Mouse (Mus musculus) large intestine, adult 2 months (tissue): ENCODE data around the gene Ccnj. TPM values are rescaled to one million over a fixed set of nuclear protein-coding genes. Genes with fewer than 3 reads are reported as not detected.

ENCODE experiments used
- DNase-seq: peaks from one replicate; pipeline ENCODE4 v3.0.0-alpha.2; 2012; ENCODE audit warnings: low read depth, low spot score
- WGBS: fragments of 180-500 bp; shearing (Covaris S2); methylation state at CpG from one replicate; pipeline ENCODE4 v1.1.7; 2018; 5-methylcytosine and 5-hydroxymethylcytosine counted together
- polyA plus RNA-seq: library from polyadenylated mRNA; depleted of rRNA; stranded (reverse); fragments of >200 nt; gene quantifications from 2 replicates; pipeline ENCODE4 v1.2.3, GENCODE M21; 2012; rRNA removed

The Ccnj gene
- polyA plus RNA-seq, 1 experiment, result 3.2 TPM

DNA sequence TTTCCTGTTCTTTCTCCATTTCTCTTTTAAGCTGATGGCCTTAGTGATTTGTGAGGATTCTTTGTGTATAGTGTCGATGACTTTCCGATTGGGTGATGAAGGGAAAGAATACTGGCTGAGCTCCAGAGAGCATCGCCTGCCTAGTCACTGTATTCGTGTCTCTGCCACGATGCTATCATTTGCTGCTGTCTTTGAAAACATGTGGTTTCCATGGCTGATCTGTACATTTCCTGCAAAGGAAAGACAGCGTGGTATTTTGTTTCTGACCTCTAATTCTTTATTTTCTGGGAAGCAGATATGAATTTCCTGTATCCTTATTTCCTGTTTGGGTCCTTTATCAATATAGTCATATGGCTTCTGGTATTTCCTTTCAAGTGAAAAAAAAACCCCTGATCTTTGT, 9.2 kb downstream of the Ccnj start:
- 79% methylated on average over 6 of the region's 6 CpGs for WGBS
- DNase-seq, result no peak

DNA sequence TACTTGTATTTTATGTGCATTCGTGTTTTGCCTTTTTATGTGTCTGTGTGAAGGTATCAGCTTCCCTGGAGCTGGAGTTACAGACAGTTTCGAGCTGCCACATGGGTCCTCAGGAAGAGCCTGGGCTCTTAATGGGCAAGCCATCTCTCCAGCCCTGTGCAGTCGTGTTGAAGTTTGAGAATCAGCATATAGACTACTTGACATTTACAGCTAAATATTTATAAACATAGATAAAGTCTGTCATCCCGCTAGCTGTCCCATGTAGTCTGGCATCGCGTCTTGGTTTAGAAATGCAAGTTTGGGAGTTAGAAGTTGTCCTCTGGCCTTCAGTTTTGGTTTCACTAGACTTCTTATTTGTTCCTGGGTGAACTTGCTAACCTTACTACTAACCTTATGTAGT, 10.0 kb downstream of the Ccnj start:
- no peak for DNase-seq
- WGBS, result 77% methylated on average over 6 of the region's 6 CpGs

DNA sequence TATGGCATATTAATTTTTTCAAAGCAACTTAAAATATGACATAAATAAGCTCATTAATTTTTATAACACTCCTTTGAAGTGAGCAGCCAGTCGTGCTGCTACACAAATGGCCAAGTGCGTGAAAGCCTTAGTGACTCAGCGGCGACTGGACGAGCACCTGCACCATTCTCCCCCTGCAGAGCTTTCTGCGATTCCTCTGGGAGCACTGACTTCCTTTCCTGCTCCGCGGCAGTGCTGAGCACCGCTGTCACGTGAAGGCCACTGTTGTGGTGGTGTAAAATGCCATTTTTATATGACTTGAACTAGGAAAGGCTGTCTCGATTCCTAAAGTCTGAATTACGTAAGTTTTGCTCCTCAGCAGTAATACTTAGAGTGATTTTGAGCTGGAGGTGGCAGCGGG, 10.5 kb downstream of the Ccnj start:
- no peak for DNase-seq
- 79% methylated on average over 13 of the region's 13 CpGs for WGBS

DNA sequence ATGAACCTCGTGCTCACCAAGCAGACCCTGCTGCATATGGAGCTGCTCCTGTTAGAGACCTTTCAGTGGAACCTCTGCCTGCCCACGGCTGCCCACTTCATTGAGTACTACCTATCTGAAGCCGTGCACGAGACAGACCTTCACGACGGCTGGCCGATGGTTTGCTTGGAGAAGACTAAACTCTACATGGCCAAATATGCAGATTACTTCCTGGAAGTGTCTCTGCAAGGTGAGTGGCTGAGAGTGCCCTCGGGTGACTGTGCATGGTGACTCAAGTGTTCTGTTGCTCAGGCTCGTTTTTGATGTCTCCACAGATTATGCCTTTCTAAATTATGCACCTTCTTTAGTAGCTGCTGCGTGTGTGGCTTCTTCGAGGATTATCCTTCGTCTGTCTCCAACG, 13.7 kb downstream of the Ccnj start:
- DNase-seq, result no peak
- 87% methylated on average over 13 of the region's 13 CpGs for WGBS

DNA sequence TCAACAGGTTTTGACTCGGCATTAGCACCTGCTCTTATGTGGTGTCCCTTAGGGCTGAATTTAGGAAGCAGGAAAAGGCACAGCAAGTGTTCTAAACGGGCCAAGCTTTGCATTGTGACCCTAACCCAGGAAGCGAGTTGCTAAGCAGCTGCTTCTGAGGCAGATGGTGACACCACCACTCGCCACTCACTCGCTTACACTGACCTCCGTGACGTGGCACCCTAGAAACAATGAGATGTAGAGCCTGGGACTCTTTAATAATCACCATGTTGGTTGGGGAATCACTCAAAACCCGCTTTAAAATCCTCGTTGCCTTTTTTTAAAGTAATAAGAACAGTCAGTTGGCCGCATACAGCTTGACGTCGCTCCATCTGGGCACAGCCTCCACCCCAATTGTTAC, 18.3 kb downstream of the Ccnj start:
- 90% methylated on average over 12 of the region's 12 CpGs for WGBS
- no peak for DNase-seq

DNA sequence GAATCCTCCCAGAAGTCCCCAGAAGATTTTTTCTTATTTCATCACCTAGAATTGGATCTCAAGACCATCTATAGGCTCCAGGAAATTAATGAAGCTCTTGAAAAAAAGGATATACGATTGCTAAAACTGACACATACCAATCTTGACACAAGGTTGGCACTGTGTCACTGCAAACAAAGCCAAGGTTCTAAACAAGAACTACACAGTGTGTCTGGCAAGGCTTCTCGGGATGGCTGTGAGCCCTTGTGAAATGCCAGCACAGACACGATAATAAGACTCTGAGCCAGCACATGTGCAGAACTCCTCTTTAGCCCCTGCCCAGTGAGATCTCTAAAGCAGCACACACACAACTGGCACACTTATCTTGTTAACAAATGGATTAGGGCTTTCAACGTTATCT, 28.5 kb downstream of the Ccnj start:
- no peak for DNase-seq
- 36% methylated on average over 4 of the region's 4 CpGs for WGBS

DNA sequence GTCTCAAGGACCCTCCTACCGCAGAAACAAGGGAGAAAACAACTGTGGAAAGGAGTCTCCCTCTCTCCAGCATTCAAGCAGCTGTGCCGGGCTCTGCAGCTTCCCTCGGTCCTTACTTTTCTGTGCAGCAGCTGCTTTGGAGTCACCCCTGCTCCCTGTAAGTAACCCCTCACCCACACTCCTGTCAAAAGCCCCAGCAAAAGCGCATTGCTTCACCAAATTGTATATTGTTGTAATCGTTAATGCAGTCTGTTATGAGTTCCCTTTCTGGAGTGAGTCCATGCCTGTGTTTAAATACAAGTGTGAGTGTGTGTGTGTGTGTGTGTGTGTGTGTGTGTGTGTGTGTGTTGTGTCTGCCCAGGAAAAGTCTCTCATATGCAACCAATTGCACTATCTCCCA, 37.2 kb downstream of the Ccnj start:
- 25% methylated on average over 5 of the region's 5 CpGs for WGBS
- no peak for DNase-seq

DNA sequence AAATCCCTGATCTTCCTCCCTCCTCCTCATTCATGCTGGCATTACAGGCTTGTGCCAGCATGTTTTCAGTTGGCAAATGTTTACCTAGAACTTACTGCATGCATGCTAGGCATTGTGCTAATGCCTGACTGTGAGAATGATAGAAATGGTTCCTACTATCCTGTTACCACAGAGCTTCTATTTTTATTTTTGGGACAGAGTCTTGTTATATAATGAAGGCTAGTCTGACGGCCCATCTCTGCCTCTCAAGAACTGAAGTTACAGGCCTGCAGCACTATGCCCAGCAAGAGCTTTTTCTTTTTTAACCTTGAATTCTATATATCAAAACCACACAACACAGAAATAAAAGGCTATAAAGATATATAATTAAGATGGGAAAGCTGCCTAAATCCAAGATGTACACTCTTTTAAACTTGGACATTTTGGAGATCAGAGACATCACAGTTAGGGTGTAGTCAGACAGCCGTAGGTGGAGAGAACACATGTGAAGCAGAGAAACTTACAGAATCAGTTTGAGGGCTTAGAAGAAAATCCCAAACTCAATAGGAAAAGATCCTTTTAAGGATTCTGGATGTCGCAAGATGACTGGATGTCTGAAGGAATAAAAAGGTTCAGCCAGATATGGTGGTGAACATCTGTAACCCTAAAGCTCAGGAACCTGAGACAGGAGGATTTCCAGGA, 38.5 kb downstream of the Ccnj start:
- no peak for DNase-seq
- 90% methylated on average over 3 of the region's 3 CpGs for WGBS

DNA sequence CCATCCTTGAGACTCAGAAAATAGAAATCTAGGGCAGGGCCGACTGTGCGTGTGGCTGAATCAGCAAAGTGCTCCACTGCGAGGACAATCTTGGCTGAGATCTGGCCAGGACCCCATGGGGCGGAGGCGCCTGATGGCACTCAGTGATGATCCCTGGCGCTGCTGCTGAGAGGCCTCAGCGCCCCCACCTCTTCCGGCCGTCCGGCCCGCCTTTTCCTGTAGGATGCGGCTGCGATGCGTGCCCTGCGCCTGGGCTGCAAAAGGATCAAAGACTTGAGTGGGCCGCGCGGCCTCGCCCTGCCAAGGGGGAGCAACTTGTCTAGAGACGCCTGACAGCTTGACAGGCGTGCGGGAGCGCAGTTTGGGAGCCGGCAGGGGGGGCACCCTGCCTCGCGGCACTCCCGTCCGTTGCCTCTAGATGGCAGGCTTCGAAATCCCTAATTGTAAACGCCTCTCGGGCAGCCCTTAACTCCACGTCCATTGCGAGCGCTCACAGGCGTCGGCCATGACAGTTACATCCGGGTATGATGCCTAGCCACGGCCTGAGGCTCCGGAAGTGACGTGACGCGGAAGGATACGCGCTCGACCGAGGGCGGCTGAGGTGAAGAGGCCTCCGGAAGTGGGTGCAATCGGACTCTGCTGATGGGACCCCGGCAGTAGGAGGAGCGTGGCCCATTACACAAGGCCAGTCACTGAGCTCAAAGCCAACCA, 42.0 kb downstream of the Ccnj start:
- peak; percentile 71 for DNase-seq
- 15% methylated on average over 51 of the region's 51 CpGs for WGBS

DNA sequence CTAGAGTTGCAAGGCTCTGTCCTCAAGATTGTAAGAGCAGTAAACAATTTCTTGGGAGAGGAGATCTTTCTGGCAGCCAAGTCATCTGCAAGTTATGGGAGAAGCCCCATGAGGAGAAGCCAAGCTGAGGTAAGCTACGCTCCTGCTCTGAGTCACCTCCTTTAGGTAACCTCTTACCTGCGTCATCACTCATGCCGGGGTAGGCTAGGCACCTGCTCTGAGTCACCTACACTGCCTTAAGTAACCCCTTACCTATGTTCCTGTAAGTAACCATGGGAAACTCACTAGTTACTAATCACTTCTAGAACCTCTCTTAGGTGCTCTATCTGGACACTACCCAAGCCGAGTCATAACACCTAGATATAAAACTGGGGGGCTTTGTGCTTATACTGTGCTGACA, 50.6 kb downstream of the Ccnj start:
- WGBS, result 86% methylated on average over 4 of the region's 4 CpGs
- no peak for DNase-seq

DNA sequence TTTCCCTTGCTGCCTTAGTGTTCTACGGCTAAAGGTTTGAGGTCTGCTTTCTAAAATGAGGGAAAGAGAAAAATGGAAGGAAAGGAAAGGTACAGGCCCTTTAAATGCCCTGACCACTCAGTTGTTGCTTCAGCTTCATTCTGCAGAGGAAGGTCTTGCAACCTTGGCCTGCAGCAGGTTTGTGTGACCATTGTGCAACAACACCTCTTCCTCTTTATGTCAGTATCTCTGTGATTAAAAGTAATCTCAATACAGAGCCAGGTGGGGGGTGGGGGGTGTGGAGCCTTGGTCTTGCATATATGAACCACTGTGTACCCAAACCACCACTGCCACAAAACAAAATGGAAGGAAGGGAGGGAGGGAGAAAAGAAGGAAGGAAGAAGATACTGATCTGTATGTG, 57.8 kb downstream of the Ccnj start:
- WGBS, result 86% methylated on average over 1 of the region's 1 CpGs
- no peak for DNase-seq

DNA sequence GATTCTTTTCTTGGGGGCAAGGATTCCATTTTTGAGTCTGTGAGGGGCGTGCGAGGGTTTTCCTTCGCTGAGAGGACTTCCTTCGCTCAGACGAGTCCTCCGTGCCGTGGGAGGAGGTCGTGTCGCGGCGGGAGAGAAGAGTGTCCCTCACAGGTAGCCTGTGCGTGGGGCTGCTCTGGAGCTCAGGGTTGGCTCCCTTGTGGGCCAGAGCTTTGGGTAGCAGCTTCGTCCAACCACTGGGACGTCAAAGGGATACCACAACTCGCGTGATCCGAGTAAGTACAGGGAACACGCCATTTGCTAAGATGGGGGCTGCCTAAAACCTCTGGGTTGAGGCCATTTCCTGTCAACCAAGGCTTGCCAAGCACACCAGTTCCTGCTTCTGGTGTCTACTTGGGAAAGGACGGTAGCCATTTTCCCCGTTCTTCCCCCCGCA, 63.0 kb downstream of the Ccnj start:
- no peak for DNase-seq
- WGBS, result 59% methylated on average over 21 of the region's 21 CpGs

DNA sequence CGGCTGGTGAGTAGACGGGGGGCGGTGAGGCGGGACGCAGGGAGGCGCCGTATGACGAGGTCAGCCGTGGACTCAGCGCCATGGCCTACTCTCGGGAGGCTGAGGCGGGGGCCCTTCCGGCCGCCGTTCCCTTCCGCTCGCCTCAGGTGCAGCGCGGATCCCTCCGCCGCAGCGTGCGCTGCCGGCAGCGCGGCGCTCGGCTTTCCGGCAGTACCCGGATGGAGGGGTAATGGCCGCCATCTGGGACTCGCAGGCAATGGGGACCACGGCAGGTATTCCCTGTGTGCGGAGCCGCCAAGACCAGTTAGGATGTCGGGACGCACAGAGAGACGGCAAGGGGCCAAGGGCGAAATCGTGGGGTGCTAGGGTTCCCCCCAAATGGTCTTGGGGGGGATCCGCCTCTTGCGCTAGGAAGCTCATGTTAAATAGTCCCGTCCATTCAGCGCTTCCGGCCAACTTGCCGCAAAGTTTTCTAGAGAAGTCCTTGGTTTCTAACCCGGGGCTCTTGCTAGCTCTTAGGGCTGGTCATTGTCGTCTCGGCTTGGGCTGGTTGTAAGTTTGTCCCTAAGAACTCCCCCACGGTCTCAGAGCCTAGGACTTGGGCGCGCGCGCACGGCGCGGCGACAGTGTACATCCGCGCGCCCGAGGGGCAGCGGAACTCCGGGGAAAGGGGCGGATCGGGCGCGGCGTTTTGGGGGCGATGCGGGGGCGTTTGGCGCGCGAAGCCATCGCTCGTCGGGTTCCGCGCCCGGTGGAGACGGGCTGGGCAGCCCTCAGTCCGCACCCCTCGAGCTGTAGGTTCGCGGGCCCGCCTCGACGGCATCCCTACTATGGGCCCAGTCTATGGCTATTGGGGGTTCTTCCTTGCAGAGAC, 63.7 kb downstream of the Ccnj start, which contains the start of gene Zfp518a:
TSS of gene Zfp518a (plus strand) at position 187 of the 874 bp plus-strand sequence.
- peak; percentile 52 for DNase-seq
- under 1% methylated on average over 89 of the region's 89 CpGs for WGBS

DNA sequence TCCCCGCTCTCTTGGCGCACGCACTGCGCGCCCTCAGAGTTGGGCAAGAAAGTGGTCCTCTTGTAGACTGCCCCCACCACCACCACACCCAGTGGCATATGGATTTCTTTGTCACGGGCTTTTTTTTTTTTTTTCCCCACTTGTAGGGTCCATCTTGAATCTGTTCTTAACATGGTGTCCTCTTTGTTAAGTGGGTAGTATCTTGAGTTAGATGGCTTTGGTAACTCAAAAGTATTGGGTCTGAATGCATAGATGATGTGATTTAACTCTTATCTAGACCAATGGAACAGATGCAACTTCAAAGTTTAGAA, 64.3 kb downstream of the Ccnj start:
- 5% methylated on average over 6 of the region's 6 CpGs for WGBS
- peak; percentile 6 for DNase-seq

Other genes with a start within 250 kb of the Ccnj start
- gene Aldh18a1, start 242.8 kb upstream of the Ccnj start, polyA plus RNA-seq, result 64.3 and 144 TPM in 2 replicates
- 3.8 and 6.5 TPM in 2 replicates for gene Tctn3, start 219.0 kb upstream of the Ccnj start, polyA plus RNA-seq
- 6.9 and 9.3 TPM in 2 replicates for gene Entpd1, start 218.9 kb upstream of the Ccnj start, polyA plus RNA-seq
- gene Cc2d2b, start 82.5 kb upstream of the Ccnj start, polyA plus RNA-seq, result not detected in 2 replicates
- gene Zfp518a, start 63.4 kb downstream of the Ccnj start, polyA plus RNA-seq, result 1.2 and 2.1 TPM in 2 replicates
- 18.8 and 19.7 TPM in 2 replicates for gene Blnk, start 163.3 kb downstream of the Ccnj start, polyA plus RNA-seq
- gene Dntt, start 198.0 kb downstream of the Ccnj start, polyA plus RNA-seq, result 0.10 and 0.15 TPM in 2 replicates
- not detected in 2 replicates for gene Opalin, start 245.8 kb downstream of the Ccnj start, polyA plus RNA-seq